Mouse (Mus musculus) Patski (cell line): ENCODE data around the gene Acer2. TPM values are rescaled to one million over a fixed set of nuclear protein-coding genes. Genes with fewer than 3 reads are reported as not detected.

Source experiments
- ATAC-seq: fragments of 100-300 bp; one replicate; pipeline ENCODE4 v1.8.0; 2021
- CTCF ChIA-PET: fragments of 350-600 bp; sonication (Branson Sonifier 250); formaldehyde crosslinking; loops from one replicate; lab custom pipeline; 2022; ENCODE audit warnings: inconsistent platforms; lab: Charles Lee
- POLR2A ChIA-PET: fragments of 350-600 bp; sonication (Branson Sonifier 250); formaldehyde crosslinking; loops from one replicate; lab custom pipeline; 2022; ENCODE audit warnings: antibody characterized with exemption, inconsistent platforms; lab: Charles Lee
- DNase-seq: peaks from one replicate; pipeline ENCODE4 v3.0.0-alpha.2; 2011; ENCODE audit warnings: low read depth, low spot score
- H3K27me3 ChIP-seq: fragments of 371-371 bp; one replicate; pipeline ENCODE4 v1.5.1; 2021
- CTCF ChIP-seq: fragments of 100-300 bp; IDR thresholded peaks from one replicate; pipeline ENCODE4 v1.5.1; 2021
- in situ Hi-C: fragments of 300-500 bp; cut with MboI; formaldehyde crosslinking; loops from 3 replicates; pipeline ENCODE4 v1.11.1; 2018; ENCODE audit warnings: low pct_unique_long_range_greater_than_20kb, mixed read lengths
- polyA plus RNA-seq: library from polyadenylated mRNA; unstranded; gene quantifications from one replicate; pipeline ENCODE4 v1.2.3, GENCODE M21; 2021

Acer2 gene
- polyA plus RNA-seq, 1 experiment from 2014 or later: not detected

GRCm38 (mm10) chr4:86857113-86858069, 16.8 kb upstream of the Acer2 start, which contains the start of gene Rps6:
Gene Rps6 (minus strand): TSS chr4:86857412.
- CTCF ChIA-PET: interaction anchor here (1.2 kb wide), 1 partner anchor 9 kb away, joined by 3 read pairs; no protein-coding TSS in a partner anchor
- no peak for TF ChIP-seq CTCF
- no peaks in the 10 kb centered on the region for H3K27me3 ChIP-seq
- ATAC-seq: peak; percentile 94
- POLR2A ChIA-PET: interaction anchor here (0.7 kb wide), 1 partner anchor 144 kb away, joined by 3 read pairs; no protein-coding TSS in a partner anchor
- DNase-seq: peak; percentile 58
- in situ Hi-C loops: no loop called here

GRCm38 (mm10) chr4:86858070-86858440, 16.1 kb upstream of the Acer2 start:
- POLR2A ChIA-PET: no interaction called here
- CTCF ChIA-PET: interaction anchor here (1.2 kb wide), 1 partner anchor 8 kb away, joined by 3 read pairs; no protein-coding TSS in a partner anchor
- no peak for TF ChIP-seq CTCF
- no peaks in the 10 kb centered on the region for H3K27me3 ChIP-seq
- ATAC-seq (no peak), DNase-seq (no peak)
- in situ Hi-C loops: no loop called here

GRCm38 (mm10) chr4:86864087-86864486, 10.1 kb upstream of the Acer2 start:
- ChIA-PET CTCF (no interaction called here), POLR2A (no interaction called here)
- H3K27me3 ChIP-seq: peaks cover 3% of the 10 kb centered on the region
- DNase-seq (no peak), ATAC-seq (no peak)
- in situ Hi-C loops: no loop called here
- no peak for TF ChIP-seq CTCF

GRCm38 (mm10) chr4:86871988-86872387, 2.2 kb upstream of the Acer2 start:
- ATAC-seq (no peak), DNase-seq (no peak)
- no peak for TF ChIP-seq CTCF
- ChIA-PET POLR2A (no interaction called here), CTCF (no interaction called here)
- H3K27me3 ChIP-seq: peaks cover 3% of the 10 kb centered on the region
- in situ Hi-C loops: no loop called here

GRCm38 (mm10) chr4:86873072-86873471, 1.1 kb upstream of the Acer2 start:
- in situ Hi-C loops: no loop called here
- POLR2A ChIA-PET: no interaction called here
- TF ChIP-seq CTCF: no peak

GRCm38 (mm10) chr4:86879477-86879876, 5.3 kb downstream of the Acer2 start:
- DNase-seq (no peak), ATAC-seq (no peak)
- H3K27me3 ChIP-seq: peaks cover 3% of the 10 kb centered on the region
- ChIA-PET POLR2A (interaction anchor here (1.2 kb wide), 1 partner anchor 9 kb away, joined by 3 read pairs; no protein-coding TSS in a partner anchor), CTCF (no interaction called here)
- in situ Hi-C loops: no loop called here
- no peak for TF ChIP-seq CTCF

More at GRCm38 (mm10) chr4:86873072-86873471, 1.1 kb upstream of the Acer2 start:
- no peak for ATAC-seq
- no peak for DNase-seq
- CTCF ChIA-PET: no interaction called here
- peaks cover 3% of the 10 kb centered on the region for H3K27me3 ChIP-seq

- no peak for ATAC-seq
- ChIA-PET CTCF (interaction anchor here (0.9 kb wide), 1 partner anchor 26 kb away, joined by 3 read pairs; no protein-coding TSS in a partner anchor), POLR2A (no interaction called here)
- DNase-seq: no peak
- in situ Hi-C loops: no loop called here
- TF ChIP-seq CTCF: no peak
- H3K27me3 ChIP-seq: no peaks in the 10 kb centered on the region
These were observed 7.0 kb downstream of the Acer2 start for GRCm38 (mm10) chr4:86881178-86881577.

- CTCF ChIA-PET: no interaction called here
- ATAC-seq (no peak), DNase-seq (no peak)
- no peak for TF ChIP-seq CTCF
- no peaks in the 10 kb centered on the region for H3K27me3 ChIP-seq
- POLR2A ChIA-PET: no interaction called here
- in situ Hi-C loops: no loop called here
These were observed 8.2 kb downstream of the Acer2 start for GRCm38 (mm10) chr4:86882413-86882812.

GRCm38 (mm10) chr4:86884945-86885344, 10.7 kb downstream of the Acer2 start:
- no peaks in the 10 kb centered on the region for H3K27me3 ChIP-seq
- peak; percentile 50 for TF ChIP-seq CTCF
- no peak for DNase-seq
- ChIA-PET POLR2A (no interaction called here), CTCF (interaction anchor here (1.1 to 1.3 kb wide), 2 partner anchors 40 to 62 kb away, joined by 3 read pairs; no protein-coding TSS in a partner anchor)
- ATAC-seq: no peak
- in situ Hi-C loops: no loop called here

GRCm38 (mm10) chr4:86885790-86886159, 11.6 kb downstream of the Acer2 start:
- in situ Hi-C loops: no loop called here
- no peaks in the 10 kb centered on the region for H3K27me3 ChIP-seq
- ChIA-PET POLR2A (no interaction called here), CTCF (interaction anchor here (1.1 to 1.3 kb wide), 2 partner anchors 39 to 61 kb away, joined by 3 read pairs; no protein-coding TSS in a partner anchor)
- no peak for ATAC-seq
- DNase-seq: no peak
- no peak for TF ChIP-seq CTCF
